Mouse (Mus musculus): ENCODE results near the gene Dffb. TPM values are rescaled to one million over a fixed set of nuclear protein-coding genes. Genes with fewer than 3 reads are reported as not detected.

The Dffb gene
- polyA plus RNA-seq (2014; fragmentation: Nextera tagmentation; extraction: Ambion mirVana) = 12.1 and 15.1 TPM in 2 replicates

GRCm38 (mm10) chr4:153974431-153975291 is at the start of gene Dffb, which contains the start of gene Cep104:
TSS of gene Dffb (minus strand) at chr4:153975126.
TSS of gene Cep104 (plus strand) at chr4:153975194.
- 1% methylated on average over 68 of the region's 68 CpGs for WGBS
- peak; percentile 97 for ATAC-seq (replicated peaks; ENCODE audit: low FRiP score, low TSS enrichment, low read depth)
- peaks cover 31% of the 10 kb centered on the region for H3K36me3 ChIP-seq (ENCODE audit: control insufficient read depth, insufficient read depth, low read length)
- H3K4me2 ChIP-seq (ENCODE audit: low read length) = peak within 1 kb of the TSS; percentile 95
- H3K27me3 ChIP-seq (replicated peaks; ENCODE audit: control insufficient read depth, insufficient read depth, low read length) = no peaks in the 10 kb centered on the region
- H3K9ac ChIP-seq (ENCODE audit: low read length) = peak within 1 kb of the TSS; percentile 85
- DNase-seq (ENCODE audit: low spot score) = peak; percentile 93
- H3K4me3 ChIP-seq (ENCODE audit: low read depth, low read length) = peak within 1 kb of the TSS; percentile 95
- no peaks in the 10 kb centered on the region for H3K9me3 ChIP-seq (ENCODE audit: control insufficient read depth, low read length)
- H3K4me1 ChIP-seq (replicated peaks; ENCODE audit: control insufficient read depth, insufficient read depth, low read length) = peaks cover 10% of the 10 kb centered on the region
- H3K27ac ChIP-seq (ENCODE audit: low read depth) = peak within 1 kb of the TSS; percentile 47

GRCm38 (mm10) chr4:154023754-154024601 is 49.1 kb upstream of the Dffb start:
- H3K9ac ChIP-seq (ENCODE audit: low read length) = no peak overlapping the region
- peaks cover 36% of the 10 kb centered on the region for H3K36me3 ChIP-seq (ENCODE audit: control insufficient read depth, insufficient read depth, low read length)
- H3K4me2 ChIP-seq (ENCODE audit: low read length) = peak overlapping the region; percentile 70
- no peaks in the 10 kb centered on the region for H3K27me3 ChIP-seq (replicated peaks; ENCODE audit: control insufficient read depth, insufficient read depth, low read length)
- ATAC-seq (replicated peaks; ENCODE audit: low FRiP score, low TSS enrichment, low read depth) (peak; percentile 40), DNase-seq (ENCODE audit: low spot score) (peak; percentile 65)
- WGBS = 9% methylated on average over 8 of the region's 8 CpGs
- peaks cover 12% of the 10 kb centered on the region for H3K4me1 ChIP-seq (replicated peaks; ENCODE audit: control insufficient read depth, insufficient read depth, low read length)
- H3K4me3 ChIP-seq (ENCODE audit: low read depth, low read length) = peak overlapping the region; percentile 43; the same call in 1 of the 2 replicates
- H3K27ac ChIP-seq (ENCODE audit: low read depth) = peak overlapping the region; percentile 60
- no peaks in the 10 kb centered on the region for H3K9me3 ChIP-seq (ENCODE audit: control insufficient read depth, low read length)

GRCm38 (mm10) chr4:154022844-154023243 is 47.9 kb upstream of the Dffb start:
- 55% methylated on average over 4 of the region's 4 CpGs for WGBS
- H3K36me3 ChIP-seq (ENCODE audit: control insufficient read depth, insufficient read depth, low read length) = peaks cover 47% of the 10 kb centered on the region
- no peak for DNase-seq (ENCODE audit: low spot score)
- H3K4me2 ChIP-seq (ENCODE audit: low read length) = no peak overlapping the region
- no peak overlapping the region for H3K4me3 ChIP-seq (ENCODE audit: low read depth, low read length)
- no peak overlapping the region for H3K27ac ChIP-seq (ENCODE audit: low read depth)
- H3K9ac ChIP-seq (ENCODE audit: low read length) = no peak overlapping the region
- H3K9me3 ChIP-seq (ENCODE audit: control insufficient read depth, low read length) = no peaks in the 10 kb centered on the region
- no peaks in the 10 kb centered on the region for H3K27me3 ChIP-seq (replicated peaks; ENCODE audit: control insufficient read depth, insufficient read depth, low read length)
- H3K4me1 ChIP-seq (replicated peaks; ENCODE audit: control insufficient read depth, insufficient read depth, low read length) = peaks cover 12% of the 10 kb centered on the region
- no peak for ATAC-seq (replicated peaks; ENCODE audit: low FRiP score, low TSS enrichment, low read depth)

GRCm38 (mm10) chr4:154022407-154022806 is 47.5 kb upstream of the Dffb start:
- Histone ChIP-seq H3K4me3 (ENCODE audit: low read depth, low read length) (no peak overlapping the region), H3K9ac (ENCODE audit: low read length) (no peak overlapping the region), H3K4me1 (replicated peaks; ENCODE audit: control insufficient read depth, insufficient read depth, low read length) (peaks cover 12% of the 10 kb centered on the region), H3K4me2 (ENCODE audit: low read length) (no peak overlapping the region), H3K9me3 (ENCODE audit: control insufficient read depth, low read length) (no peaks in the 10 kb centered on the region), H3K27me3 (replicated peaks; ENCODE audit: control insufficient read depth, insufficient read depth, low read length) (no peaks in the 10 kb centered on the region), H3K36me3 (ENCODE audit: control insufficient read depth, insufficient read depth, low read length) (peaks cover 50% of the 10 kb centered on the region), H3K27ac (ENCODE audit: low read depth) (0 out of 2 replicates have a peak overlapping the region, but pooled peaks have one; percentile 27)
- no peak for ATAC-seq (replicated peaks; ENCODE audit: low FRiP score, low TSS enrichment, low read depth)
- WGBS = 72% methylated on average over 4 of the region's 4 CpGs
- DNase-seq (ENCODE audit: low spot score) = no peak

- no peak overlapping the region for H3K4me3 ChIP-seq (ENCODE audit: low read depth, low read length)
- peaks cover 12% of the 10 kb centered on the region for H3K4me1 ChIP-seq (replicated peaks; ENCODE audit: control insufficient read depth, insufficient read depth, low read length)
- H3K4me2 ChIP-seq (ENCODE audit: low read length) = no peak overlapping the region
- WGBS = 91% methylated on average over 9 of the region's 9 CpGs
- H3K36me3 ChIP-seq (ENCODE audit: control insufficient read depth, insufficient read depth, low read length) = peaks cover 60% of the 10 kb centered on the region
- H3K9me3 ChIP-seq (ENCODE audit: control insufficient read depth, low read length) = no peaks in the 10 kb centered on the region
- DNase-seq (ENCODE audit: low spot score) (no peak), ATAC-seq (replicated peaks; ENCODE audit: low FRiP score, low TSS enrichment, low read depth) (no peak)
- 0 out of 2 replicates have a peak overlapping the region, but pooled peaks have one; percentile 7 for H3K27ac ChIP-seq (ENCODE audit: low read depth)
- H3K9ac ChIP-seq (ENCODE audit: low read length) = no peak overlapping the region
- no peaks in the 10 kb centered on the region for H3K27me3 ChIP-seq (replicated peaks; ENCODE audit: control insufficient read depth, insufficient read depth, low read length)
Measured at GRCm38 (mm10) chr4:154021432-154021831, 46.5 kb upstream of the Dffb start.

GRCm38 (mm10) chr4:154019571-154019970 is 44.6 kb upstream of the Dffb start:
- WGBS = 69% methylated on average over 7 of the region's 7 CpGs
- no peak overlapping the region for H3K9ac ChIP-seq (ENCODE audit: low read length)
- H3K9me3 ChIP-seq (ENCODE audit: control insufficient read depth, low read length) = no peaks in the 10 kb centered on the region
- peaks cover 78% of the 10 kb centered on the region for H3K36me3 ChIP-seq (ENCODE audit: control insufficient read depth, insufficient read depth, low read length)
- no peaks in the 10 kb centered on the region for H3K27me3 ChIP-seq (replicated peaks; ENCODE audit: control insufficient read depth, insufficient read depth, low read length)
- ATAC-seq (replicated peaks; ENCODE audit: low FRiP score, low TSS enrichment, low read depth) (no peak), DNase-seq (ENCODE audit: low spot score) (no peak)
- H3K4me1 ChIP-seq (replicated peaks; ENCODE audit: control insufficient read depth, insufficient read depth, low read length) = peaks cover 8% of the 10 kb centered on the region
- H3K4me2 ChIP-seq (ENCODE audit: low read length) = no peak overlapping the region
- no peak overlapping the region for H3K4me3 ChIP-seq (ENCODE audit: low read depth, low read length)
- no peak overlapping the region for H3K27ac ChIP-seq (ENCODE audit: low read depth)

GRCm38 (mm10) chr4:154015476-154015875 is 40.5 kb upstream of the Dffb start:
- no peaks in the 10 kb centered on the region for H3K27me3 ChIP-seq (replicated peaks; ENCODE audit: control insufficient read depth, insufficient read depth, low read length)
- ATAC-seq (replicated peaks; ENCODE audit: low FRiP score, low TSS enrichment, low read depth) (no peak), DNase-seq (ENCODE audit: low spot score) (no peak)
- peaks cover 63% of the 10 kb centered on the region for H3K36me3 ChIP-seq (ENCODE audit: control insufficient read depth, insufficient read depth, low read length)
- no peaks in the 10 kb centered on the region for H3K9me3 ChIP-seq (ENCODE audit: control insufficient read depth, low read length)
- no peak overlapping the region for H3K4me3 ChIP-seq (ENCODE audit: low read depth, low read length)
- H3K4me2 ChIP-seq (ENCODE audit: low read length) = no peak overlapping the region
- no peak overlapping the region for H3K9ac ChIP-seq (ENCODE audit: low read length)
- no peak overlapping the region for H3K27ac ChIP-seq (ENCODE audit: low read depth)
- WGBS = 89% methylated on average over 9 of the region's 11 CpGs
- peaks cover 11% of the 10 kb centered on the region for H3K4me1 ChIP-seq (replicated peaks; ENCODE audit: control insufficient read depth, insufficient read depth, low read length)

GRCm38 (mm10) chr4:154012132-154012882 is 37.4 kb upstream of the Dffb start:
- peak overlapping the region; percentile 99 for H3K4me3 ChIP-seq (ENCODE audit: low read depth, low read length)
- DNase-seq (ENCODE audit: low spot score) (peak; percentile 64), ATAC-seq (replicated peaks; ENCODE audit: low FRiP score, low TSS enrichment, low read depth) (no peak)
- peaks cover 11% of the 10 kb centered on the region for H3K4me1 ChIP-seq (replicated peaks; ENCODE audit: control insufficient read depth, insufficient read depth, low read length)
- peak overlapping the region; percentile 99 for H3K4me2 ChIP-seq (ENCODE audit: low read length)
- WGBS = 3% methylated on average over 47 of the region's 55 CpGs
- H3K9me3 ChIP-seq (ENCODE audit: control insufficient read depth, low read length) = no peaks in the 10 kb centered on the region
- H3K27ac ChIP-seq (ENCODE audit: low read depth) = peak overlapping the region; percentile 59
- H3K36me3 ChIP-seq (ENCODE audit: control insufficient read depth, insufficient read depth, low read length) = peaks cover 34% of the 10 kb centered on the region
- H3K27me3 ChIP-seq (replicated peaks; ENCODE audit: control insufficient read depth, insufficient read depth, low read length) = no peaks in the 10 kb centered on the region
- H3K9ac ChIP-seq (ENCODE audit: low read length) = peak overlapping the region; percentile 94

Measured in intestine, embryonic 14.5 days (tissue).